Mouse (Mus musculus) liver, embryonic 15.5 days (tissue): ENCODE measurements around the gene Dgki. TPM values are rescaled to one million over a fixed set of nuclear protein-coding genes. Genes with fewer than 3 reads are reported as not detected.

ENCODE experiments used
- ATAC-seq: fragments of 200-750 bp; cut with Nextera tagmentation; 2 replicates; pipeline ENCODE4 v1.8.0; 2017; ENCODE audit warnings: moderate number of reproducible peaks, mild to moderate bottlenecking, moderate library complexity; ENCODE audit not compliant: insufficient read depth
- H3K27ac ChIP-seq: fragments of 300-500 bp; sonication (generic); replicated peaks from 2 replicates; pipeline ENCODE4 v1.5.1; 2015; ENCODE audit warnings: mild to moderate bottlenecking, inconsistent platforms
- H3K27me3 ChIP-seq: fragments of 300-500 bp; sonication (generic); 2 replicates; pipeline ENCODE4 v1.6.1; 2015; ENCODE audit warnings: mild to moderate bottlenecking, inconsistent platforms
- H3K36me3 ChIP-seq: fragments of 300-500 bp; sonication (generic); replicated peaks from 2 replicates; pipeline ENCODE4 v1.6.1; 2015; ENCODE audit warnings: moderate library complexity, mild to moderate bottlenecking, inconsistent platforms
- H3K4me1 ChIP-seq: fragments of 300-500 bp; sonication (generic); replicated peaks from 2 replicates; pipeline ENCODE4 v1.6.1; 2015; ENCODE audit warnings: inconsistent platforms
- H3K4me2 ChIP-seq: fragments of 300-500 bp; sonication (generic); 2 replicates; pipeline ENCODE4 v1.6.1; 2015; ENCODE audit warnings: moderate library complexity, mild to moderate bottlenecking, inconsistent platforms
- H3K4me3 ChIP-seq: fragments of 300-500 bp; sonication (generic); replicated peaks from 2 replicates; pipeline ENCODE4 v1.5.1; 2015; ENCODE audit warnings: mild to moderate bottlenecking, inconsistent platforms
- H3K9ac ChIP-seq: fragments of 300-500 bp; sonication (generic); 2 replicates; pipeline ENCODE4 v1.6.1; 2015; ENCODE audit warnings: moderate library complexity, mild to moderate bottlenecking, inconsistent platforms
- H3K9me3 ChIP-seq: fragments of 300-500 bp; sonication (generic); replicated peaks from 2 replicates; pipeline ENCODE4 v1.6.1; 2016; ENCODE audit warnings: inconsistent platforms
- WGBS: fragments of 180-500 bp; shearing (Covaris S2); methylation state at CpG from one replicate; pipeline ENCODE4 v1.1.7; 2015; ENCODE audit warnings: mixed read lengths; ENCODE audit not compliant: insufficient replicate concordance; 5-methylcytosine and 5-hydroxymethylcytosine counted together
- polyA plus RNA-seq: library from polyadenylated mRNA; unstranded; fragments of >200 nt; fragmentation: Nextera tagmentation; extraction: Ambion mirVana; gene quantifications from 2 replicates; pipeline ENCODE4 v1.2.1, GENCODE M21; 2015

Gene Dgki
- polyA plus RNA-seq, result 0.06 and 0.08 TPM in 2 replicates

GRCm38 (mm10) chr6:37299562-37300390 is at the start of gene Dgki:
Gene Dgki, minus strand, starts transcription at chr6:37300184.
- H3K9ac ChIP-seq, result no peak within 1 kb of the TSS
- under 1% methylated on average over 63 of the region's 65 CpGs for WGBS
- H3K4me2 ChIP-seq, result peak within 1 kb of the TSS; percentile 58
- no peak within 1 kb of the TSS for H3K27ac ChIP-seq
- peaks cover 54% of the 10 kb centered on the region for H3K27me3 ChIP-seq
- peak within 1 kb of the TSS; percentile 38 for H3K4me3 ChIP-seq
- H3K4me1 ChIP-seq, result no peaks in the 10 kb centered on the region
- H3K9me3 ChIP-seq, result no peaks in the 10 kb centered on the region
- no peak for ATAC-seq
- no peaks in the 10 kb centered on the region for H3K36me3 ChIP-seq

DNA sequence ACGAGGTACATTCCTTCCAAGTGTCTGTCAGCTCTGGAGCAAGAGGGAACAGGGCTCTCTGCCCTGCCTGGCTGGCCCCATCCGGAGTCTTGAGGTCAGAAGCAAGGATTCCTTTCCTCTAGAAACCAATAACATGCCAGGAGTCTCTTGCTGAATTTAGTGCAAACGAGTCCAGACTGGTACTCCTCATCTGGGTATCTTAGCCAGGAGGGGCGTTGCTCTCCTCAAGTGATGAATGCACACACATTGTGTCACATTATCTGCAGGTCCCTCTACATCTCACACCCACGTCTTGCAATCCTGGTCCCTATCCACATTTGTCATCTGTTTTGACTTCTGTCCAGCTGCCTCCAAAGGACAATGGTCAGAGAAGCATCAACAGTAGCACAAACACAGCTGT is 47.6 kb upstream of the Dgki start:
- no peak for ATAC-seq
- no peak overlapping the region for H3K27ac ChIP-seq
- no peaks in the 10 kb centered on the region for H3K4me1 ChIP-seq
- 59% methylated on average over 5 of the region's 5 CpGs for WGBS
- no peak overlapping the region for H3K9ac ChIP-seq
- no peaks in the 10 kb centered on the region for H3K27me3 ChIP-seq
- peaks cover 6% of the 10 kb centered on the region; the same call in 1 of the 2 replicates for H3K36me3 ChIP-seq
- no peak overlapping the region for H3K4me2 ChIP-seq
- H3K4me3 ChIP-seq, result no peak overlapping the region
- H3K9me3 ChIP-seq, result no peaks in the 10 kb centered on the region

- Histone ChIP-seq H3K4me3 (no peak overlapping the region), H3K9ac (no peak overlapping the region), H3K36me3 (peaks cover 14% of the 10 kb centered on the region), H3K4me1 (no peaks in the 10 kb centered on the region), H3K27ac (no peak overlapping the region), H3K4me2 (no peak overlapping the region), H3K27me3 (no peaks in the 10 kb centered on the region), H3K9me3 (no peaks in the 10 kb centered on the region)
- ATAC-seq, result no peak
- WGBS, result 51% methylated on average over 5 of the region's 5 CpGs
Observed at GRCm38 (mm10) chr6:37338055-37338454, 38.1 kb upstream of the Dgki start.

GRCm38 (mm10) chr6:37336831-37337260 is 36.9 kb upstream of the Dgki start:
- Histone ChIP-seq H3K27me3 (no peaks in the 10 kb centered on the region), H3K9ac (no peak overlapping the region), H3K4me3 (no peak overlapping the region), H3K4me2 (no peak overlapping the region), H3K9me3 (no peaks in the 10 kb centered on the region), H3K4me1 (no peaks in the 10 kb centered on the region), H3K27ac (no peak overlapping the region), H3K36me3 (peaks cover 14% of the 10 kb centered on the region)
- 37% methylated on average over 5 of the region's 5 CpGs for WGBS
- no peak for ATAC-seq

DNA sequence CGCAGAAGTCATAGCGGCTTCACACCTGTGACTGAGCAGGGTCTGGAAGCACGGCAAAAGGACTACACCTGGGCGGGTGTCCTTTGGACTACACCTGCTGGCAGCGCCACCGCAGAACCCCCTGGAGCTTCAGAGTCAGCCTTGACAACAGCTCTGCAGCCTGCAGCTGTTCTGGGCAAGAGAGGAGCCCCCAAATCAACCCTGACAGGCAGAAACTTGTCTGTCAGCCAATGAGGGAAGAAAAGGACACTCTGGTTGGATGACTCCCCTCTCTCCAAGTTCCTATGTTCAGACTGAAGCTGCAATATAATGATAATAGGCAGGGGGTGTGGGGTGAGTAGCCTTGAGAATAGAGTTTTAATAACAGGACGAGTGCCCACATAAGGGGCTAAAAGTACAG is 36.4 kb upstream of the Dgki start:
- no peak overlapping the region for H3K27ac ChIP-seq
- H3K4me3 ChIP-seq, result no peak overlapping the region
- H3K4me2 ChIP-seq, result no peak overlapping the region
- H3K9me3 ChIP-seq, result no peaks in the 10 kb centered on the region
- H3K27me3 ChIP-seq, result no peaks in the 10 kb centered on the region
- H3K36me3 ChIP-seq, result peaks cover 14% of the 10 kb centered on the region
- no peak overlapping the region for H3K9ac ChIP-seq
- WGBS, result 69% methylated on average over 7 of the region's 7 CpGs
- ATAC-seq, result no peak
- no peaks in the 10 kb centered on the region for H3K4me1 ChIP-seq

DNA sequence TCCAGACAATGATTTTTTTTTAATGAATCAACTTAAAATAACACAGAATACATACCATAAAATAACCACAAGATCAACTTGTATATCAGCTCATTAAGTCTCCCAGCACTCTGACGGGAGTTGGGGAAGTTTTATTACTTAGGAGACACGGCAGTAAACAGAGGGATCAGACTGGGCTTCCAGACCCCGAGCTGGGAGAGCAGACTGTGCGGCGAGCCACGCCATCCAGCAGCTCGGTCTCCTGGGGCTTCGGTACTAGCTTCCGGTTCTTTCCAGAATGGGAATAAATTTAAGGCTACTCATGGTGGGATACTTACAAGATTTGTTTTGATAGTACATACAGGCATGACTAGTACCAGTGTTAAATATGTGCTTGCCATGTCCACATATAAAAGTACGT is 32.9 kb upstream of the Dgki start:
- H3K9me3 ChIP-seq, result no peaks in the 10 kb centered on the region
- no peak overlapping the region for H3K4me2 ChIP-seq
- no peaks in the 10 kb centered on the region for H3K4me1 ChIP-seq
- 73% methylated on average over 10 of the region's 10 CpGs for WGBS
- no peaks in the 10 kb centered on the region for H3K27me3 ChIP-seq
- H3K4me3 ChIP-seq, result no peak overlapping the region
- no peak overlapping the region for H3K27ac ChIP-seq
- peaks cover 10% of the 10 kb centered on the region for H3K36me3 ChIP-seq
- ATAC-seq, result no peak
- no peak overlapping the region for H3K9ac ChIP-seq

DNA sequence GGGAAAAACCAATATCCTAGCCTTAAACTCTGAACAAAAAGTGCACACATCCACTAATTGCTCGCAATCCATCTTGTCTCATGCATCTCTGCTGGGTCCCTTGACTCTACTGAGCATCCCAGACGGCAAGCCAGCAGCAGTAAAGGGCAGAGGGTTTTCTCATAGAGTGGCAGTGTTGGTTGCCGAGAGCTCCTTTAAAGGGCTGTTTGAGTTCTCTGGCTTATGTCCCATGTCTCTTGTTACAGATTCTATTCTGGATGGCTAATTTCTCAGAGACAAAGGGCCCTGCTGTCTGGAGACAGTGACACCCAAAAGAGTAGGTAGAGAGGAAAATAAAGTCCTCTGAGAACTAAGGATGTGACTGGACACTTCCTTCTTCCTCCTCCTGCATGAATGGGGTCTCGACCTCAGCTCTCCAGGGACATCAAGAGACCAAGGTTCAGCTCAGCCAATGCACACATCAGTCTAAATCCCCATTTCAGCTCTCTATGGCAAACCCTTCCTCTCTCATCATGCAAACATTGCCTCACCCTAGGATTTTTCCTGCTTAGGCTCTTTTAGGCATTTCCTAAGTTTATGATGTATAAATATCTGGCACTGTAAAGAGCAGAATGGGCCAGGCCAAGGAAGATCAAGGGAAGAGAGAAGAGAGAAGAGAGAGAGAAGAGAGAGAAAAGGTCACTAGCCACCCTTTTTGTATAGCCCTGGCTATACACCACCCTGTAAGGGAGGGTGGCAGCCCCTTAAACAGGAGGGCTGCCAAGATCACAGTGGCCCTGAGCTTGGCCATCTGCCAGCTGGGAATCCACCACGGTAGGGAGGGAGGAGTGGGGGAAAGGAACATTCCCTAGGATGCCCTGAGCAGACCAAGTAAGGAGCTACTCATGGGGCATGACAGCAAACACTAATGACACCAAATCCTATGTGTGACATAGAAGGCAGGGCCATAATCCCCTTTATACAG is 30.2 kb upstream of the Dgki start:
- ATAC-seq, result no peak
- no peak overlapping the region for H3K4me3 ChIP-seq
- 36% methylated on average over 5 of the region's 5 CpGs for WGBS
- peaks cover 10% of the 10 kb centered on the region for H3K36me3 ChIP-seq
- no peaks in the 10 kb centered on the region for H3K9me3 ChIP-seq
- H3K9ac ChIP-seq, result no peak overlapping the region
- H3K27ac ChIP-seq, result no peak overlapping the region
- H3K4me2 ChIP-seq, result no peak overlapping the region
- no peaks in the 10 kb centered on the region for H3K4me1 ChIP-seq
- no peaks in the 10 kb centered on the region for H3K27me3 ChIP-seq

DNA sequence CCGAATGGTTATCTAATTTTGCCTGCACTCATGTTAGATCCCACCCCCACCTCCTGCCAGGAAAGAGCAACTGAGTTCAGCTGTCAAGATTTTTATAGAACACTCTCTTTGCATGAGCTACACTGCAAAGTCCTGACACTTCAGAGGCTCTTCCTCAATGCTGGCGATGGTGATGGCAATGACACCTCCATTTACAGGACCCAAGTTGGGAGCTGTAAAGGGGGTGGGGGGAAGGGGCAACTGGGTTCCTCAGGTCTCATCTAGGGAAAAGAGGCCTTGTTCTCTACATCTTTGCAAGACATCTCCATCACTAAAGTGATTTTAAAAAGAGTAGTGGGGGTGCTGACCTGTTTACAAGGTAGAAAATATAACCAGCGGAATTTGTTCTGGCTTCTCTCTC is 29.4 kb upstream of the Dgki start:
- no peaks in the 10 kb centered on the region for H3K9me3 ChIP-seq
- WGBS, result 67% methylated on average over 3 of the region's 3 CpGs
- H3K36me3 ChIP-seq, result peaks cover 9% of the 10 kb centered on the region
- H3K27ac ChIP-seq, result no peak overlapping the region
- H3K4me2 ChIP-seq, result no peak overlapping the region
- no peak for ATAC-seq
- no peaks in the 10 kb centered on the region for H3K4me1 ChIP-seq
- no peak overlapping the region for H3K9ac ChIP-seq
- no peak overlapping the region for H3K4me3 ChIP-seq
- H3K27me3 ChIP-seq, result no peaks in the 10 kb centered on the region

- Histone ChIP-seq H3K27me3 (no peaks in the 10 kb centered on the region), H3K36me3 (peaks cover 2% of the 10 kb centered on the region), H3K4me2 (no peak overlapping the region), H3K27ac (no peak overlapping the region), H3K9ac (no peak overlapping the region), H3K4me3 (no peak overlapping the region), H3K4me1 (no peaks in the 10 kb centered on the region), H3K9me3 (no peaks in the 10 kb centered on the region)
- ATAC-seq, result no peak
- WGBS, result 67% methylated on average over 7 of the region's 7 CpGs
Observed at GRCm38 (mm10) chr6:37328671-37329070, 28.7 kb upstream of the Dgki start.

GRCm38 (mm10) chr6:37327519-37327918 is 27.5 kb upstream of the Dgki start:
- no peak overlapping the region for H3K9ac ChIP-seq
- no peak overlapping the region for H3K4me3 ChIP-seq
- H3K4me1 ChIP-seq, result no peaks in the 10 kb centered on the region
- no peak for ATAC-seq
- no peaks in the 10 kb centered on the region for H3K27me3 ChIP-seq
- no peaks in the 10 kb centered on the region for H3K36me3 ChIP-seq
- no peak overlapping the region for H3K4me2 ChIP-seq
- no peaks in the 10 kb centered on the region for H3K9me3 ChIP-seq
- no peak overlapping the region for H3K27ac ChIP-seq
- 57% methylated on average over 6 of the region's 6 CpGs for WGBS

- Histone ChIP-seq H3K4me3 (no peak overlapping the region), H3K4me2 (no peak overlapping the region), H3K4me1 (no peaks in the 10 kb centered on the region), H3K9me3 (no peaks in the 10 kb centered on the region), H3K27me3 (no peaks in the 10 kb centered on the region), H3K27ac (no peak overlapping the region), H3K9ac (no peak overlapping the region), H3K36me3 (no peaks in the 10 kb centered on the region)
- 46% methylated on average over 8 of the region's 8 CpGs for WGBS
- no peak for ATAC-seq
Observed at GRCm38 (mm10) chr6:37326603-37326955, 26.6 kb upstream of the Dgki start.
